15 mouse cellular contexts compared by ENCODE assay signal in the genomic region with DNA sequence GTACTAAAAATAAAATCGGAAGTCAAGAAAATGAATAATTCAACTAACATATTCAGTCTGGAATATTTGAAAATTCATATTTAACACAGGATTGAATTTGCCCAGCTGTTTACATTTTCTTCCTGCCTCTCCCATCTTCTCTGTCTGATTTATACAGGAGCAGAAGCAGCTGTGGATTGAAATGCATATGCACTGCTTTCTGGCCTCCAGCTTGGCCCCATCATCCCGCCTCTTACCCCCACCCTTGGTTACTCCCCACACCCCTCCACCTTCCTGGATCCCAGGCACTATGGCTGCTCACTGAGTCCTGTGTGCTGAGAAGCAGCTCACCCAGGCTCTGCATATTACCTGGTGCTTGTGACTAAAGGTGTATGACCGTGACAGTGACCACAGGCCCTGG.
"Had no signal": no experiment of that assay in that cellular context is flagged by ENCODE, and none has a peak within 500 bp of the region (broad histone marks: within the 10 kb centered on the region; RNA-seq: fewer than 3 reads in every experiment).

No protein-coding gene starts in this region.

- H3K4me2 ChIP-seq: kidney, embryonic 15.5 days; liver, embryonic 13.5 days; midbrain, embryonic 12.5 days had no signal

- H3K4me3 ChIP-seq: kidney, embryonic 15.5 days; left cerebral cortex, adult 2 months; liver, embryonic 13.5 days; midbrain, embryonic 12.5 days had no signal

- H3K9me3 ChIP-seq: kidney, embryonic 15.5 days; liver, embryonic 13.5 days; midbrain, embryonic 12.5 days had no signal

- H3K9ac ChIP-seq: kidney, embryonic 15.5 days; liver, embryonic 13.5 days; midbrain, embryonic 12.5 days had no signal

- H3K4me1 ChIP-seq: kidney, embryonic 15.5 days; liver, embryonic 13.5 days; midbrain, embryonic 12.5 days had no signal

- H3K27ac ChIP-seq: kidney, embryonic 15.5 days; left cerebral cortex, adult 2 months; liver, embryonic 13.5 days; midbrain, embryonic 12.5 days had no signal

- H3K27me3 ChIP-seq: kidney, embryonic 15.5 days; liver, embryonic 13.5 days; midbrain, embryonic 12.5 days had no signal

- H3K36me3 ChIP-seq: kidney, embryonic 15.5 days; liver, embryonic 13.5 days; midbrain, embryonic 12.5 days had no signal

- DNase-seq: kidney, adult 11 months; kidney, adult 8-10 months; kidney, postnatal 10 days; kidney, postnatal 36 days; layer of hippocampus, postnatal 36 days; liver, embryonic 13.5 days; lung, adult 2 months; lung, postnatal 14 days; lung, postnatal 4 days; thymus, adult 2 months; thymus, postnatal 14 days; thymus, postnatal 4 days had no signal
